Mouse (Mus musculus) embryonic stem cell, embryonic (primary cell): ENCODE results near the gene Pdk2.

Source experiments
- CTCF ChIA-PET, 4 experiments: fragments of 300-600 bp in 2 of 4; fragments of 350-600 bp in 2 of 4; sonication (Branson Sonifier 250); formaldehyde crosslinking; loops; one replicate each; lab custom pipeline; 2022; ENCODE audit warnings: inconsistent platforms in 2 of 4; lab: Charles Lee
- POLR2A ChIA-PET, 4 experiments: fragments of 300-600 bp in 2 of 4; fragments of 350-600 bp in 2 of 4; sonication (Branson Sonifier 250); formaldehyde crosslinking; loops; one replicate each; lab custom pipeline; 2022; ENCODE audit warnings: antibody characterized with exemption in 4 of 4, inconsistent platforms in 1 of 4; lab: Charles Lee

Gene Pdk2

DNA sequence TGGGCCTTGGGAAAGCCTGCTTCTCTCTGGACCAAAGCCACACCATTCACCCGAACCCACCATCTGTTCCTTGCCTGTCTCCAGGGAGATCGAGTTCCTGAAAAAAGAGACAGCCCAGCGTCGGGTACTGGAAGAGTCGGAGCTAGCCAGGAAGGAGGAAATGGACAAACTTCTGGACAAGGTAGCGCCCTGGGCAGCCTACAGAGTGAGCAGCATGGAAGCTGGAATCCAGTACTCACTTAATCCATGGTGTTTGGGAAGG is 36.3 kb downstream of the Pdk2 start:
- POLR2A ChIA-PET, result interaction anchor here in 2 of 4 experiments (1.0 to 2.6 kb wide), 3 partner anchors 12 to 419 kb away, joined by 3 to 12 read pairs (median 4); no protein-coding TSS in a partner anchor
- CTCF ChIA-PET, result interaction anchor here in 1 of 4 experiments (1.9 kb wide), 1 partner anchor 15 kb away, joined by 6 read pairs; no protein-coding TSS in a partner anchor

DNA sequence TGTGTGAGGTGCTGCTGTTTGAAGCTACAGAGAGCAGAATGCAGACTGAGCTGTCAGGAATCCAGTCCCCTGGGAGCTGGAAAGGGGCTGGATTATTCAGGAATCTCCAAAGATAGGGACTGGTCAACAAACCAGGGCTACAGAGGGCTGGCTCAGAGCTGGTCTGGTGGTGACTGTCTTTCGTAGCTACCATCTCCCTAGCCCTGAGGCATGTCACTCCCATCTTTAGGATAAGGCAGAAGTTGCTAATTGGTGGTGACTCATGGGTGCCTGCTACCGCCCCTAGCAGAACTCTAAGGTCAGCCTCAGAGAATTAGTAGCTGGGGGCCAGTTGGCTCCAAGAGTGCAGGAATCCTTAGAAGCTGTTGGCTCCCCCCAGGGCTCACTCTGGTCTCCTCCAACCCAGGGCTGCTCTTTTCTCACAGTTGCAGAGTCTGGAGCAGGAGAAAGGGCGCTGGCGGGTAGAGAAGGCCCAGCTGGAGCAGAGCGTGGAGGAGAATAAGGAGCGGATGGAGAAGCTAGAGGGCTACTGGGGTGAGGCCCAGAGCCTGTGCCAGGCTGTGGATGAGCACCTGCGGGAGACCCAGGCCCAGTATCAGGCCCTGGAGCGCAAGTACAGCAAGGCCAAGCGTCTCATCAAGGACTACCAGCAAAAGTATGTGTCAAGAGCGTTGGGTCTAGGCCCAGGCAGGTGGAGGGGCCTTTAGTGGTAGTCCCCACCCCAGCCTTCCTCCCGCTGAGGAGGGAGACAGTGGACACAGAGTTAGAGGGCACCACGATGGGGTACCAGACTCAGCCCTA is 36.8 kb downstream of the Pdk2 start:
- ChIA-PET CTCF (interaction anchor here in 3 of 4 experiments (0.6 to 3.0 kb wide), 11 partner anchors 14 to 649 kb away, joined by 3 to 11 read pairs (median 5); partner anchors contain the start of gene Ppp1r9b (in 1 of the 3)), POLR2A (interaction anchor here in 3 of 4 experiments (0.8 to 2.6 kb wide), 7 partner anchors 11 to 419 kb away, joined by 3 to 12 read pairs (median 4); partner anchors contain the start of gene Ppp1r9b (in 1 of the 3))

DNA sequence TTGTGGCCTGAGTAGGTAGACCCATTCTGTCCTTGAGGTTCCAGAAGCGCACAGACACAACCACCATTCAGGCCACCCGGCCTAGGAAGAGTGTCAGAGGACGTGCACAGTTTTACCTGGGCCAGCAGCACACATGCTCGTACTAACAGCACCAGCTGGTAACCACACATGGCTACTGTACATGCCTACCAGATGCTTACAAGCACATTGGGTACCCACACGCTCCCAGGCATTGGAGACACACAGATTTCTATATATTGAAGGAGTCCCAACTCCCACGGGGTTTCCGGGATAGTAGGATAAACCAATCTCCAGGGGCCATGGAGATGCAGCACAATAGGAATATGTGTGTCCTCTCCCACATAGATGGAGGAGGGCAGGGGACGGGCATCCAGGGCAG is 38.4 kb downstream of the Pdk2 start:
- ChIA-PET CTCF (interaction anchor here in 3 of 4 experiments (0.5 to 3.0 kb wide), 7 partner anchors 11 to 130 kb away, joined by 3 to 14 read pairs (median 4); no protein-coding TSS in a partner anchor), POLR2A (interaction anchor here in 3 of 4 experiments (1.1 to 2.6 kb wide), 4 partner anchors 9 to 308 kb away, joined by 3 to 12 read pairs (median 5); no protein-coding TSS in a partner anchor)

DNA sequence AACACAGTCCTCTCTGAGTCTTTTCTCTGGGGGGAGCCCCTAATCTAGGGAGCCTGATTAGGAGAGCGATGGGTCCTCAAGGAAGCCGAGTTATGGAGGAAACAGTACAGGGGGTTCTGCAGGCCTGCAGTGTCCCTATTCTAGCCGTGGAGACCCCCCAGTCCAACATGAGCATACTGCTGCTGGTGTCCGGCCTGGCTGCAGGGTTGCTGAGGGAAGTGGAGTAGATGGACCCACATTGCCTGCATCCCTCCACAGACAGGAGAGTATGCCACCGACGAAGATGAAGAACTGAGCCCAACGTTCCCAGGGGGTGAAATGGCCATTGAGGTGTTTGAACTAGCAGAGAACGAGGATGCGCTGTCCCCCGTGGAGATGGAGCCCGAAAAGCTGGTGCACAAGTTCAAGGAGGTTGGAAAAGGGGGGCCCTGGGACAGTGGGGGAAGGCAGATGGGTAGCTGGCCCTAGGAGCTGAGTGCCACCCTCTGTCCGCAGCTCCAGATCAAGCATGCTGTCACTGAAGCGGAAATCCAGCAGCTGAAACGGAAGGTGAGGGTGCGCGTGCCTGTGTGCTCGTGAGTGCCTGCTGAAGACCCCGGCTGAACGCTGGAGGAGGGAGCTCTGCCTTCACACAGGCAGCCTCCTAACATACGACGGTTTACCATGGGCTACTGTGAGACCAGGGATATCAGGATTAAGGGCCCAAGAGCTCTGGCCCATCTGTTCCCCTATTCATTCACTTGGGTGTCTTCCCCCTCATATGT is 39.4 kb downstream of the Pdk2 start:
- POLR2A ChIA-PET, result interaction anchor here in 2 of 4 experiments (1.0 to 2.3 kb wide), 4 partner anchors 9 to 14 kb away, joined by 3 to 11 read pairs (median 5); partner anchors contain the start of gene Ppp1r9b (in 2 of the 2)
- CTCF ChIA-PET, result interaction anchor here in 3 of 4 experiments (0.5 to 4.0 kb wide), 16 partner anchors 8 to 520 kb away, joined by 3 to 19 read pairs (median 4); partner anchors contain the start of gene Hils1 (in 1 of the 3)

DNA sequence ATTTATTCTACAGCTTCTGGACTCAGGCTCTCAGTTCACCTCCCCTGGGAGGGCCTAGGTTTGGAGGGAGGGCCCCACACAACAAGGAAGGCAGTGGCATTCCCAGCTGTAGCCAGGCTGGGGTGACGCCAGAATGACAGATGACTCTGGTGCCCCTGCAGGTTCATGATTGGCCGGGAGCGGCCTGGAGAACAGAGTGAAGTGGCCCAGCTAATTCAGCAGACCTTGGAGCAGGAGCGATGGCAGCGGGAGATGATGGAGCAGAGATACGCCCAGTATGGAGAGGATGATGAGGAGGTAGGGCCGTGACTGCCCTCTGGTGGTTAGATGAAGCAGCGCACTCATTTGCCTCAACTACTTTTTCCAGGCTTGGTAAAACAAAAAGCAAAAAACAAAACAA is 40.1 kb downstream of the Pdk2 start:
- ChIA-PET CTCF (interaction anchor here (0.7 to 4.0 kb wide), 27 partner anchors 10 to 520 kb away, joined by 3 to 19 read pairs (median 4); partner anchors contain the start of genes Hils1 (in 1 of the 4) and Ppp1r9b (in 1 of the 4)), POLR2A (interaction anchor here in 2 of 4 experiments (1.0 to 2.3 kb wide), 7 partner anchors 11 to 29 kb away, joined by 3 to 11 read pairs (median 4); partner anchors contain the start of gene Ppp1r9b (in 2 of the 2))

DNA sequence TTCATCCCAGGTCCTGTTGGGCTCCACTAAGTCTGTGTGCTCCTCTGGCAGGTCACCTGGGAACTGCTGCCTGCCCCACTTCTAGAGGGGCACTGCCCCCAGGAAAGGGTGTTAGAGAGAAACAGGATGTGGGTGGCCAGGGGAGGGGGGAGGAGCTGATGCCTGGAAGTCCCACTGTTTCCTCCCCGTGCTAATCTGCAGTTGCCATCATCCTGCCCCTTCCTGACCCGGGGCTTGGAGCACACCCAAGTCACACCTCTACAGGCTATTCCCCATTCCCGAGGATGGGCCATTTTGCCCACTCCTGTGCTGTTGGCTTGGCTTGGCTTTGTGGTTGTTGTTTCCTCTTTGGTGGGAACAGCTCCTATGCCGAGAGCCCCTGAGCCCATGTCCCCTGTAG is 40.6 kb downstream of the Pdk2 start:
- ChIA-PET POLR2A (interaction anchor here in 3 of 4 experiments (0.6 to 2.3 kb wide), 9 partner anchors 10 to 298 kb away, joined by 3 to 11 read pairs (median 3); partner anchors contain the start of gene Ppp1r9b (in 2 of the 3)), CTCF (interaction anchor here (0.7 to 4.0 kb wide), 28 partner anchors 10 to 215 kb away, joined by 3 to 19 read pairs (median 4); partner anchors contain the start of genes Hils1 (in 1 of the 4) and Ppp1r9b (in 1 of the 4))

DNA sequence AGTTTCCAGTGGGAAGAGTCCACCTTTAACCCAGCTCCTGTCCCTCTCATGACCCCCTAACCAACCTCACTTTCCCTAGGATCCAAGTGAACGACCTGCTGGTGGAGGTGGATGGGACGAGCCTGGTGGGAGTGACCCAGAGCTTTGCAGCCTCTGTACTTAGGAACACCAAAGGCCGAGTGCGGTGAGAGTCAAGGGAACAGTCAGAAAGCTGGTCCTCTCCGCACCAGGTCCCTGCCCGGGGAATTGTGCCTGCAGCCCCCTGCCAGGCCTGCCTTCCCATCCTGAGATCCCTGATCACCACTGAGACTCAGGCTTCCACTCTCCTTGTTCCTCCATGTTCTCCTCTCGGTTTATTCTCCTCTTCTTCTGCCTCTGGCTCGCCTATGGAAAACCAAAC is 41.0 kb downstream of the Pdk2 start:
- ChIA-PET CTCF (interaction anchor here (0.6 to 4.0 kb wide), 23 partner anchors 9 to 707 kb away, joined by 3 to 19 read pairs (median 4); partner anchors contain the start of genes Hils1 (in 1 of the 4) and Ppp1r9b (in 1 of the 4)), POLR2A (interaction anchor here in 3 of 4 experiments (0.6 to 2.3 kb wide), 8 partner anchors 10 to 298 kb away, joined by 3 to 11 read pairs (median 3); partner anchors contain the start of gene Ppp1r9b (in 2 of the 3))

DNA sequence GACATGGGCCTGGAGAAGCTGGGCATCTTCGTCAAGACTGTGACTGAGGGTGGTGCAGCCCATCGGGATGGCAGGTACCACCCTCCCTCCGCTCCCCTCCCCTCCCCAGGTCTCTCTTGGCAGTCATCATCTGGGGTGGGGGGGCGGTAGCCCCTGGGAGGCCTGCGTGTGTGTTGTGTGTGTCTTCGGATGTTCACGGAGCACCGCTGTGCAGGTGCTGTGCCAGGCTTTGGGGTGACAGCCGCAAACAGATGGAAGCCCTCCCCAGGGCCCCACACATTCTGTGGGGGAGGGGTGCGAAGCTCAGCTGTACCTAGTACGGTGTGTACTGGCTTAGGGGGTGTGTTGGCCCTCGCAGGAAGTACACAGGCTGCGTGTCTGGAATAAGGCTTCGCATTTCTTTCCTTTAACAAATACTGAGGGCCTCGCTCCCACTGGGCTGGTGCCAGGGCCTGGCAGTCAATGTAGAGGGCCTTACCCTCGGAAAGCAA is 43.1 kb downstream of the Pdk2 start:
- ChIA-PET POLR2A (interaction anchor here in 3 of 4 experiments (0.8 to 2.6 kb wide), 3 partner anchors 11 to 19 kb away, joined by 3 to 8 read pairs (median 4); no protein-coding TSS in a partner anchor), CTCF (interaction anchor here in 2 of 4 experiments (0.7 to 1.4 kb wide), 4 partner anchors 19 to 56 kb away, joined by 3 to 4 read pairs (median 4); no protein-coding TSS in a partner anchor)

DNA sequence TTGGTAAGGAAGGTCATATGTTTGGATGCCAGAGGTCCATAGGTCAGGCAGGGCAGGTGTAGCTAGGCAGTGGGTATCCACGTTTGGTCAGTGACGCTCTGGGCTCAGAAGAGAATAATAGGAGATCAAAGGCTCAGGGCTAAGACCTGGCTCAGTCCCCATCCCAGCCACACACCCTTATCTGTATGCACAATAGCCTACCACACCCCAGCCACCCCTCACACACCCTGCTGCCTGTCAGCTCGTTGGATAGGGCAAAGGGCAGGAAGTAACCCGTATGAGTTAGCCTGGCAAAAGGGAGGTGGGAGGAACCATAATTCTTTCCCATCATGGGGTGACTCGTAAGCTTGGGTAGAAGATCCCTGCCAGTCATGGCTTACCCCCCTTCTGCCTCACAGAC is 43.6 kb downstream of the Pdk2 start:
- ChIA-PET POLR2A (interaction anchor here in 3 of 4 experiments (0.6 to 2.6 kb wide), 5 partner anchors 8 to 18 kb away, joined by 3 to 8 read pairs (median 4); no protein-coding TSS in a partner anchor), CTCF (interaction anchor here in 3 of 4 experiments (0.7 to 1.4 kb wide), 7 partner anchors 11 to 254 kb away, joined by 3 to 4 read pairs (median 4); no protein-coding TSS in a partner anchor)

DNA sequence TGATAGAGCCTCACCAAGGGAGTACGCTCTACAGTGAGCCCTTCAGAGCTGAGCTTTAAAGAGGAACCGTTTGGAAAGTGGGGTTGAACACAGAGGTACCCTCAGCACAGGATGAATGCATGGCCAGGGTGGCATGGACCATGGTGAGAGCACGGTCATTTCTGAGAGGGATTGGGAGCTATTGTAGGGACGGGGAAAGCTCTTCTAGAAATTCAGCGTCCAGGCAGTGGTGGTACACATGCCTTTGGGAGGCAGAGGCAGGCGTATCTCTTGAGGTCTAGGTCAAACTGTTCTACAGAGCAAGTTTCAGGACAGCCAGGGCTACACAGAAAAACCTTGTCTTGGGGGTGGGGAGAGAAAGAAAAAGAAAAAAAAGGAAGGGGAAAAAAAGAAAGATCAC is 44.2 kb downstream of the Pdk2 start:
- ChIA-PET POLR2A (interaction anchor here in 3 of 4 experiments (0.5 to 2.6 kb wide), 5 partner anchors 8 to 786 kb away, joined by 3 to 8 read pairs (median 3); partner anchors contain the start of gene Tob1 (in 1 of the 3)), CTCF (interaction anchor here in 3 of 4 experiments (1.1 to 1.3 kb wide), 4 partner anchors 11 to 254 kb away, joined by 3 to 4 read pairs (median 4); no protein-coding TSS in a partner anchor)

DNA sequence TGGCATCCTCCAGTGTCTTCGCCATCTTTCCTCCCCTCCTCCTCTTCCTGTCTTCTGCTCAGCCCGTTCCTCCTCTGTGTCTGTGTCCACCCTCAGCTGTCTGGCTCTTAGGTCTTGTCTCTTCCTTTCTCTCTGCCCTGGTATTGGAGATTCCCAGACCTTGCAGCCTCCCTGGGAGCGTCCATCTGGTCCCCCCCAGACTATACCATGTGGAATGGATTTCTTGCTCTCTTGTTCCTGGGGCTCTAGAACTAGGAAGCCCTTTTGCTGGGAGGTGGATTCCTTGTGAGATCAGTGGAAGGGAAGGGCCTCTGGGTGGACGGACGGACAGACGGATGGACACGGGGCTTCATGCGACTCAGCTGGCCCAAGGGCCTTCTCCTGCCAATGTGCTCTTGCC is 45.1 kb downstream of the Pdk2 start:
- ChIA-PET CTCF (no interaction called here), POLR2A (interaction anchor here in 3 of 4 experiments (1.0 to 3.7 kb wide), 3 partner anchors 9 to 11 kb away, joined by 3 to 22 read pairs (median 3); partner anchors contain the start of gene Samd14 (in 1 of the 3))

DNA sequence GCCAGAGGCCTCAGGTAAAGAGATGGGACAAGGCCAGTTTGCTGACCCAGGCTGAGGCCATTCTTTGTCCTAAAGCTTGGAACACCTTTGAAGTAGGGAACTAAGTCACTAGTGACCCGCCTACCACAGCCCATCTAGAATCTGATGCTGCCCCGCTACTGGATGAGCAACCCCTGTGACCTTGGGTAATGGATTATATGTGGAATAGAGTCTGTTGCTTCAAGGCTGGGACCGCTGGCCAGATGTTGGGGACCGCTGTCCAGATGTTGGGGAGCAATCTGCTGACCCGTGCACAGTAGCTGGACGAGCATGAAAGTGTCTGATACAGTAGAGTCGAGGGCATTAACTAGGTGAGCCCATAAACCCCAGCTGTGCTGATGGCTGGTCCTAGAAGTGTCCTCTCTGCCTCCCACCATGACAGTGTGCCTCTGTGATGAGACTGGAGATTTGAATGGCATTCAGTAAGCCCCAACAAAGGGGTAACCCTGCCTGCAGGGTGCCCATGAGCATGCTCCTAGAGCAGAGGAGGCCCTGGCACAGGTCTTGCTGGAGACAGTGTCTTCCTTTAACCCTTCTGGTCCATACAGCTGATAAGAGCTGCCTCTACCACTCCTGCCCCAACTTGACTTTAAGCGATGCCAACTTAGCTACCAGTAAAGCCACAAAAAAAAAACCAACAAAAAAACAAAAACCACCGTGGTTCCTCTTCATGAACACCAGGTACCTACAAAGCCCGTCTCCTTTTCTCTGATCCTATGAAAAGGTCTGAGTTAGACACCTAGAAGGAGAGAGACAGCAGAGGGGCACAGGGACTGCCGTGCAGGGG is 46.0 kb downstream of the Pdk2 start:
- ChIA-PET CTCF (no interaction called here), POLR2A (interaction anchor here in 2 of 4 experiments (0.6 to 3.7 kb wide), 4 partner anchors 12 to 709 kb away, joined by 3 to 22 read pairs (median 3); partner anchors contain the start of gene Samd14 (in 1 of the 2))

DNA sequence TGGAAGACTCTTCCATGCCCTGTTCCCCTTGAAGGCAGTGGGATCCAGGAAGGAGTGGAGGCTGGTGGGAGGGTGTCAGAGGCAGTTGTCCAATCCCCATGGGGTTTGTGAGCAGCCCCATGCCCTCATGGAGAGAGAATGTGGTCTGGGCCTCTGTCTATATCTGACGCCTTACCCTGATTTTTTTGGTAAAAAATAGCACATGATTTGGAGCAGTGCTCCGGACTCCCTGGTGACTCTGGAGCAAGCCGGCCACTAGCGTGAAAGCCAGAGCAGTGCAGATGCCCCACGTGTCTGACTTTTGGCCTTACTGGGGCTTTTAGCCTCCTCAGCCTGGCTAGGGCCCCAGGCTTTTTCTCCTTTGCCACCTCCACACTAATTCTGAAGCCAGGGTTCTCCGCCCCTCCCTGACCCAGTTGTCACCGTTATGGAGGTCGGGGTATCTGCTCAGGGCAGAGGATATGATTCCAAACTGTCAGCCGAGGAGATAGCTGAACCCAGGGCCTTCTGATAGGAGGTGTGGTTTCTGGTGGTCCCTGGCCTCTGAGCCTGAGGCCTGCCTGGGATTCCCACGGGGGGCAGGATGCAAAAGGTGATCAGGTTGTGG is 46.8 kb downstream of the Pdk2 start:
- CTCF ChIA-PET, result interaction anchor here in 2 of 4 experiments (1.3 to 2.4 kb wide), 3 partner anchors 8 to 114 kb away, joined by 3 to 13 read pairs (median 3); no protein-coding TSS in a partner anchor
- POLR2A ChIA-PET, result interaction anchor here in 2 of 4 experiments (0.9 to 3.7 kb wide), 5 partner anchors 9 to 111 kb away, joined by 3 to 22 read pairs (median 4); partner anchors contain the start of gene Samd14 (in 1 of the 2)

DNA sequence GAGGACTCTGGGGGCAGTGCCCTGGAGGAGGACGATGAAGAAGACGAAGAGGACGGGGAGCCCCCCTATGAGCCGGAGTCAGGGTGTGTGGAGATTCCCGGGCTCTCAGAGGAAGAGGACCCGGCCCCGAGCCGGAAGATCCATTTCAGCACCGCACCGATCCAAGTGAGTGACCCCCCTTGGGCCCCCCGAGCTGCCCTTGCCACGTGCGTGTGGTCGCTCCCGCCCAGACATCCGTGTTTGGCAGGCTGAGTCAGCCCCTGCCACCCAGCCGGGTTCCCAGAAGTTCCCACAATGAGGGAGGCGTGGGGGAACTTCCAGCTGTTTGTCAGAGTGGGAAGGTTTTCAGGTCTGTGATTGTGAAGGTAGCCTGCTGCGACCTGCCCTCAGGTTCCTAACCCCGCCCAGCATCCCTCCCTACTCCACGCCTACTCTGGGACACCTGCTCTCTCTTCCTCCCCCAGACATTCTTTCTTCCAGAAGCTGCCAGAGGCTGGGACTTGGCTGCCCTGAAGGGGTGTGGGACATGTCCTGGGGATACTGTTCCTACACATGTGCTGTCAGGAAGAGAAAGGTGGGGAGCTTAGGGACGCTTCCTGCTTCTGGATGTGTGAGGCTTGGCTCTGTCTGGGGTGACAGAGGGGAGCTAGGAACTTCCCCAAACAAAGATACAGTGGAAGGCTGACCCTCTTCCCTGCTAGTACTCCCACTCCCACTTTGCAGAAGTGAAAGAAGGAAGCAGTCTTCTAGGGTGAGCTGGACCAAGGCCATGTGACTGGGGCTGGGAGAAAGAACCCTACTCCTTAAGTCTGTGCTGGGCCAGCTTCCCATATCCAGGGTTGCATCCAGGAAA is 48.2 kb downstream of the Pdk2 start:
- ChIA-PET CTCF (interaction anchor here in 3 of 4 experiments (0.5 to 2.4 kb wide), 14 partner anchors 9 to 277 kb away, joined by 3 to 13 read pairs (median 3); partner anchors contain the start of gene Samd14 (in 1 of the 3)), POLR2A (interaction anchor here (0.5 to 3.7 kb wide), 13 partner anchors 9 to 728 kb away, joined by 3 to 22 read pairs (median 4); partner anchors contain the start of genes Itga3 (in 1 of the 4) and Samd14 (in 1 of the 4))

DNA sequence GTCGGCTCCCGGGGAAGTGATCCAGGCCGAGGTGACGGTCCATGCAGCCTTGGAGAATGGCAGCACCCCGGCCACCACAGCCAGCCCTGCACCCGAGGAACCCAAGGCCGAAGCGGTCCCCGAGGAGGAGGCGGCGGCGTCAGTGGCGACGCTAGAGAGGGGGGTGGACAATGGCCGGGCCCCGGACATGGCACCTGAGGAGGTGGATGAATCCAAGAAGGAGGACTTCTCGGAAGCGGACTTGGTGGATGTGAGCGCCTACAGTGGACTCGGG is 48.7 kb downstream of the Pdk2 start:
- CTCF ChIA-PET, result interaction anchor here (0.5 to 4.1 kb wide), 10 partner anchors 10 to 266 kb away, joined by 3 to 30 read pairs (median 3); no protein-coding TSS in a partner anchor
- POLR2A ChIA-PET, result interaction anchor here in 3 of 4 experiments (0.5 to 3.7 kb wide), 9 partner anchors 10 to 729 kb away, joined by 3 to 22 read pairs (median 6); partner anchors contain the start of genes Itga3 (in 1 of the 3) and Samd14 (in 1 of the 3)
